Mouse (Mus musculus) adrenal gland, adult 18-20 months (tissue): ENCODE measurements around the gene Negr1. TPM values are rescaled to one million over a fixed set of nuclear protein-coding genes. Genes with fewer than 3 reads are reported as not detected.

ENCODE experiments used
- DNase-seq, 2 experiments: peaks; one replicate each; pipeline ENCODE4 v3.0.0; 2021 to 2022; ENCODE audit warnings: low spot score in 2 of 2
- total RNA-seq, 2 experiments: library from RNA; stranded (reverse); gene quantifications; 1 replicate in 1 of 2; 2 replicates in 1 of 2; pipeline ENCODE4 v1.2.3; 2021

Negr1 gene
- total RNA-seq, 2 experiments from 2014 or later = 10.2 to 15.4 TPM

GRCm38 (mm10) chr3:156901140-156901539 lies 339.5 kb downstream of the Negr1 start:
- no peak for DNase-seq

DNA sequence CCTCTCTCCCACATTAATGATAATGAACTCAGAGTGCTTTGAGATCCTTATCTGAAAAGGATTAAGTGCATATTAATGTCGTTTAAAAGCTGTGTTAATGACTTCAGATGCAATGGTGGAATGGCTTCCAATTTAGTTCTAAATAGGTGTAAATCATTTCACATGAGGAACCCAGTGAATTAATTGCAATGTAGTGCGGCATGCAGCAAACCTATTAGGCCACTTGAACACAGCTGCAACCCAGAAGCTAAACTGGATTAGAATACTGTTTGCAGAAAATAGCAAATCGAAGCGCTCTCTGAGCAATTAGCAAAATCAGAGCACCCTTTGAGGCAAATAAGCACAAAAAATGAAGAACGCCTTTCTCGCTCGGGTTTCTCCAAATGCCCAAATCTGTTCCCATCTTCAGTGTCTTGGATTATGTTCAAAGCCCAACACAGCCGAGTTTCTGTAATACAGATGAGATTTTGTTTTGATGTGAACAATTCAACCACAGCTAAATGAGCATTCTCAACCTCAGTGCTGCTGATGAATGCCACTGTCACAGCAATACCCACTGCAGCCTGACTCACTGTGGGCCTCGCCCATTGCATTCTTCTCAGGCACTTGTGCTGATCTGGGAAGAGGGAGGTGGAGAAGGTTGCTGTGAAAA lies 342.5 kb downstream of the Negr1 start:
- no peak for DNase-seq

DNA sequence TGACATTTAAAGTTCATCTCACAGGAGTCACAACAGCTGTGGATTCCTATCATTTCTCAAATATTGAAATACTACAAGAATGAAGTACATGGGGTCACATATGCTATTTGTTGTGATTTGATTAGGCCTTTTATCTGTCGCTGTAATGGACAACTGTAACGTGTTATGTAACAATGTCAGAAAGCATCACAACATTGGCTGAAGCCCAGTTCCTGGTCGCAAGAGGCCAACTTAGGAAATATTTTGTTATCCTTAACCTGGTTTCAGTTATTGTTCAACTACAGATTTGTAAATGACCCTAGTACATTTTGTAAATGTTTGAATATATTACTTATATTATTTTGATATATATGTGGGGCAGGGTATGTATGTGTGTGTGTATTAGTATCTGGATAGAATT lies 351.2 kb downstream of the Negr1 start:
- DNase-seq = no peak

GRCm38 (mm10) chr3:156921369-156921768 lies 359.8 kb downstream of the Negr1 start:
- DNase-seq = no peak

- DNase-seq = no peak
Measured at GRCm38 (mm10) chr3:156923159-156923558, 361.6 kb downstream of the Negr1 start.

DNA sequence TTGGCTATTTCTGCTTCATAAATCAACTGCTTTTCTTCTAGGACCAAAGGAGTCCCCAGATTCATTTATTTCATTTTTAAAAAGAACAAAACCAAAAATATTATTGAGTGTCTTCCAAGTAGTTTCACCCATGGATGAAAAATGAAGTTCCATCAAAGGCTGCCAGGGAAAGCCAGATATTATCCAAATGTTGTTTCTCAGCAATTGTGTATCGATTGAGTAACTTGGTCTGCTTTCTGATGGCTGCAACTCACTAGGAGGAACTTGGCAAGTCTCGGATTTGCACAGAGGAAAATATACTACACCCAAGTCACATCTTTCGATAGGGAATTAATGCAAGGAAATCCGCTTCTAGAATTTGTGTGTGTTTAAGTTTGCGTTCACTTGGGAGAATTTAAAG lies 363.5 kb downstream of the Negr1 start:
- DNase-seq = no peak

- DNase-seq = no peak
Measured at GRCm38 (mm10) chr3:156928396-156929061, 366.9 kb downstream of the Negr1 start.

DNA sequence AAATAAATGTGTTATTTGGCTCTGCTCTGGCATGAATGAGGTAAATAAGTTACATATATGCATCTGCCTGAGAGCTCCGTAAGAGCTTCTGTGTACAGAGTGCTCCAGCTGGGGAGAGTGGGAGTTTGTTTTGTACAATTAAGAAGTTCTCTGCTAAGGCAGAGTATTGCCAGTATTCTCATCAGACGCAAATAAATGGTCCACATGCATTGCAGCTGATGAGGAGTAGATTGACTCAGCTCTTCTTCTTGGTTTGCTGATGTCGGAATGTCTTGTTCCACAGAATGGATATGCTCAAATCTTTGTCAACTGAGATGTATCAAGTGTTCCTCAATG lies 367.4 kb downstream of the Negr1 start:
- DNase-seq = no peak

GRCm38 (mm10) chr3:156929677-156930440 lies 368.3 kb downstream of the Negr1 start:
- no peak for DNase-seq

DNA sequence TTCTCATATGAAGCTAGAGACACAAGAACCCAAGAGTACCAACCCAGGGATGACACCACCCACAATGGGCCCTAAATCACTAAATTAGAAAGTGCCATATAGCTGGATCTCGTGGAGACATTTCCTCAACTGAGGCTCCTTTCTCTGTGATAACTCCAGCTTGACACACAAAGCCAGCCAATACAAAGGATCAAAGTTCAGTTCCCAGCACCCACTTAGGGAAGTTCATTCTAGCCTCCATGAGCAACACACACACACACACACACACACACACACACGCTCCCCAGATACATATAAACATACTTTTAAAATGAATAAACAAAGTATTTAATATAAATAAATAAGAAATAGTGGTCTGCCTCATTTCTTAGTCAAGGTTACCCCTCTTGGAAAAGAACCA lies 369.4 kb downstream of the Negr1 start:
- DNase-seq = no peak

GRCm38 (mm10) chr3:156931540-156931939 lies 369.9 kb downstream of the Negr1 start:
- no peak for DNase-seq

GRCm38 (mm10) chr3:156934778-156935290 lies 373.2 kb downstream of the Negr1 start:
- no peak for DNase-seq

- no peak for DNase-seq
Measured at GRCm38 (mm10) chr3:156947404-156947803, 385.8 kb downstream of the Negr1 start.

DNA sequence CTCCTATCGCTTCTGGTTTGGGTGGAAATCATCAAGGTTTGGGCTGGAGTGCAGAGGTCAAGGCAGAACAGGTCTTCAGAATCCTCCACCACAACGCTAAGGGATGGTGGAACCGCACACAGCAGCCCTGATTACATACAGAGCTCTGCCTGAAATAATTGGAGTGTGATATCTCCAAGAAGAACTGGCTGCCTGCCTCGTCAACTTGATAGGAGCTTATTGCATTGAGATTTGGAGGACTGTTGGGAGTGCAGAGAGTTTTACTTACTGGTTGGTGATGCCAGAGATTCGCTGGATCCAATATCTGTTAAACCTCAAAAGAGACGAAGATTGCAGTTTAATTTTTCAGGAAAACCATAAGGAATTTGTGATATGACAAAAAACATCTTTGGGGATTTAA lies 391.4 kb downstream of the Negr1 start:
- no peak for DNase-seq

DNA sequence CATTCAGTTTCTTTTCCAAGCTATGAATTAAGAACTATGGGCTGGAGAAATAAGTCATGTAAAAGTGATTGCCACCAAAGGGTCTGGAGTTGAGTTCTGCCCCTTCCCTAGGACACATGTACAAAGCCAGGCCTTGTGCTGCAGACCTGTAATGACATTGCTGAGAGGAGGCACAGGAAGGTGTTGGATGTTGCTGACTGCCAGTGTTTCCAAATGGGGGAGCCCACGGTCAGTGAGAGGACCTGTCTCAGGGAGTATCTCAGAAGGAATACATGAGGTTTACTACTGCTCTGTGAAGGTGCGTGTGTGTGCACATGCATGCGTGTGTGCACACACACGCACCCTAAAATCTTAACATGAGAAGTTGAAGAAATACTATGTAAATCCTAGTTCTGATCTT lies 393.5 kb downstream of the Negr1 start:
- DNase-seq = no peak

DNA sequence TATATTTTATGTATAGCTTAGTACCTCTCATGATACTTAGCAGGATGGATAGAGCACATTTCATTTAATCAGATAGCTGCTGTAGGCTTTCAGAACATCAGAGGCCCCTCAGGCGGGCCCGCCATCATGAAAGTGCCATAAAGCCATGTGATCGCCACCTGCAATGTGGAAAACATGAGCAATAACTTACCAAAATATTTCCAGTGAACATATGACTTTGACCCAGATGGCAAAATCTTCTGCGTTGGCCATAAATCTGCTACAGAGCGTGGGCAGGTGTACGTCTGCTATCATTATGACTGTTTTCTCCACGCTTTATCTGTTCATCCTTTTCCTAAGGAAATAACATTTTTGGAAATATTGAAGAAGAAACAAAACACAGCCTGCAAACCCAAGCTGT lies 397.0 kb downstream of the Negr1 start:
- DNase-seq = no peak

GRCm38 (mm10) chr3:156968764-156969163 lies 407.2 kb downstream of the Negr1 start:
- no peak for DNase-seq

GRCm38 (mm10) chr3:156971104-156971503 lies 409.5 kb downstream of the Negr1 start:
- DNase-seq = no peak

GRCm38 (mm10) chr3:156976816-156977215 lies 415.2 kb downstream of the Negr1 start:
- no peak for DNase-seq

GRCm38 (mm10) chr3:156980042-156980716 lies 418.6 kb downstream of the Negr1 start:
- DNase-seq = no peak

DNA sequence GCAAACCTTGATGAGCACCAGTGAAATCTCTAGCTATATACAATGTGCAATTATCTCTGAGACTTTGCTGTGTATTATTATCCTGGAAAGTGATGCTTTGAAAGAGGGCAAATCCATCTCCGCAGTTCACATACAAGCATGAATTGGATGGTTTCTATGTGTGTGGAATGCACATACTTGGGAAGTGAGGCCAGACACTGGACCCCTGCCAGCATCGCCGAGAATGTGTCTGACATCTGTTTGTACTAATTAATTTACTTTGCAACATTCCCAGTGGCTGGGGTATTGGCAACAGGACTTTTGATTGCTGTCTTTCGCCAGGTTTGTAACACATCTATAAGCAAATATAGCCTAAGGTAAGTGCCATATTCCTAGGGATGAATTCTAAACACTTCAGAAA lies 420.5 kb downstream of the Negr1 start:
- no peak for DNase-seq

- DNase-seq = no peak
Measured at GRCm38 (mm10) chr3:156987113-156987512, 425.5 kb downstream of the Negr1 start.
